Mouse (Mus musculus): Measurements from ENCODE around the gene Cyfip2.

- TF ChIP-seq CTCF (IDR thresholded peaks at IDR 0.05; ENCODE audit: extremely low read depth, insufficient read depth, low read length) (no peak), POLR2A (IDR thresholded peaks at IDR 0.05; ENCODE audit: extremely low read depth, insufficient read depth, low read length) (no peak)
These were observed 23.6 kb downstream of the Cyfip2 start for GRCm38 (mm10) chr11:46289022-46289421.
